Mouse (Mus musculus) C2C12 (cell line): ENCODE results near the gene Xab2. TPM values are rescaled to one million over a fixed set of nuclear protein-coding genes. Genes with fewer than 3 reads are reported as not detected.

Experiments
- H3K27me3 ChIP-seq: one replicate; pipeline ENCODE4 v1.6.1; 2011; ENCODE audit not compliant: control insufficient read depth, insufficient read depth, insufficient read length
- H3K36me3 ChIP-seq: one replicate; pipeline ENCODE4 v1.6.1; 2011; ENCODE audit not compliant: control insufficient read depth, insufficient read depth
- H3K4me3 ChIP-seq: one replicate; pipeline ENCODE4 v1.5.1; 2011; ENCODE audit warnings: mild to moderate bottlenecking, control low read depth; ENCODE audit not compliant: poor library complexity, insufficient read depth, severe bottlenecking
- H3K79me2 ChIP-seq: one replicate; pipeline ENCODE4 v1.6.1; 2011; ENCODE audit not compliant: control insufficient read depth, insufficient read depth
- H3K79me3 ChIP-seq: one replicate; pipeline ENCODE4 v1.6.1; 2011; ENCODE audit warnings: low read depth, control low read depth
- H3ac ChIP-seq: one replicate; pipeline ENCODE3; 2011; ENCODE audit warnings: low read depth; ENCODE audit not compliant: control insufficient read depth, insufficient read length
- CEBPB ChIP-seq: IDR thresholded peaks from one replicate; pipeline ENCODE4 v1.6.1; 2011; ENCODE audit warnings: low read depth, mild to moderate bottlenecking, control low read depth, moderate library complexity
- CTCF ChIP-seq: IDR thresholded peaks from one replicate; pipeline ENCODE4 v1.5.1; 2011; ENCODE audit not compliant: control insufficient read depth, insufficient read depth, insufficient read length
- FOSL1 ChIP-seq: IDR thresholded peaks from one replicate; pipeline ENCODE4 v1.8.0; 2011; ENCODE audit warnings: mild to moderate bottlenecking, low read length; ENCODE audit not compliant: poor library complexity, insufficient read depth, severe bottlenecking
- MAX ChIP-seq: IDR thresholded peaks from one replicate; pipeline ENCODE4 v1.6.1; 2011; ENCODE audit warnings: mild to moderate bottlenecking, control low read depth
- MYOD1 ChIP-seq: IDR thresholded peaks from one replicate; pipeline ENCODE4 v1.6.1; 2011; ENCODE audit warnings: low read depth; ENCODE audit not compliant: control insufficient read depth, insufficient read length
- MYOG ChIP-seq: IDR thresholded peaks from one replicate; pipeline ENCODE4 v1.6.1; 2011; ENCODE audit not compliant: control insufficient read depth, insufficient read length; ENCODE audit errors: extremely low read depth
- USF1 ChIP-seq: IDR thresholded peaks from one replicate; pipeline ENCODE4 v1.6.1; 2011; ENCODE audit warnings: low read depth, mild to moderate bottlenecking, control low read depth, moderate library complexity
- polyA plus RNA-seq: library from polyadenylated mRNA; unstranded; fragments of >200 nt; fragmentation: generic; extraction: Trizol; gene quantifications from one replicate; pipeline ENCODE4 v1.2.1, GENCODE M21; 2012; ENCODE audit warnings: missing spikeins

Xab2 gene
- polyA plus RNA-seq, 1 experiment: 38.2 TPM

DNA sequence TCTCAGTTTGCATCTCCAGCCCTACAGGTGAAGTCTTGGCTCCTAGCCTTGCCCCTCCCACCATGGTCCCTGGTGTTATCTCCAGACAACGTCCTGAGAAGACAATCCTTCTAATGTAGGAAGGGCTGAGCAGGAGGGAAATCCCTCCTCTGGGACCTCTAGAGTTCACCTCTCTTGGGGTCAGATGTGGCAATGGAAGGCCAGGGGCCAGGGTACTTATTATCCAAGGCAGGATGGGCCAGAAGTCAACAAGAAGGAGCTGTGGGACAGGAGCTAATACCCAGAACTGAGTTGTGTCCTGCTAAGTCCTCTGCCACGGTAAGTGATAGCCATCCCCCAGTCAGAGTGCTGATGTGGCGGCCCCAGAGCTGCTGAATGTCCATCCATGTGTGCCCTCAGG, 34.4 kb upstream of the Xab2 start, which contains the start of gene Retn:
Gene Retn (plus strand): TSS at position 245 of the 400 bp plus-strand sequence.
- Histone ChIP-seq H3K36me3 (no peaks in the 10 kb centered on the region), H3K27me3 (peaks cover 32% of the 10 kb centered on the region), H3ac (no peak within 1 kb of the TSS), H3K79me3 (no peaks in the 10 kb centered on the region), H3K4me3 (no peak within 1 kb of the TSS), H3K79me2 (no peaks in the 10 kb centered on the region)
- TF ChIP-seq CTCF: no peak
- no peak for TF ChIP-seq MYOG
- no peak for TF ChIP-seq FOSL1
- no peak for TF ChIP-seq USF1
- TF ChIP-seq MAX: no peak
- no peak for TF ChIP-seq MYOD1
- TF ChIP-seq CEBPB: no peak

DNA sequence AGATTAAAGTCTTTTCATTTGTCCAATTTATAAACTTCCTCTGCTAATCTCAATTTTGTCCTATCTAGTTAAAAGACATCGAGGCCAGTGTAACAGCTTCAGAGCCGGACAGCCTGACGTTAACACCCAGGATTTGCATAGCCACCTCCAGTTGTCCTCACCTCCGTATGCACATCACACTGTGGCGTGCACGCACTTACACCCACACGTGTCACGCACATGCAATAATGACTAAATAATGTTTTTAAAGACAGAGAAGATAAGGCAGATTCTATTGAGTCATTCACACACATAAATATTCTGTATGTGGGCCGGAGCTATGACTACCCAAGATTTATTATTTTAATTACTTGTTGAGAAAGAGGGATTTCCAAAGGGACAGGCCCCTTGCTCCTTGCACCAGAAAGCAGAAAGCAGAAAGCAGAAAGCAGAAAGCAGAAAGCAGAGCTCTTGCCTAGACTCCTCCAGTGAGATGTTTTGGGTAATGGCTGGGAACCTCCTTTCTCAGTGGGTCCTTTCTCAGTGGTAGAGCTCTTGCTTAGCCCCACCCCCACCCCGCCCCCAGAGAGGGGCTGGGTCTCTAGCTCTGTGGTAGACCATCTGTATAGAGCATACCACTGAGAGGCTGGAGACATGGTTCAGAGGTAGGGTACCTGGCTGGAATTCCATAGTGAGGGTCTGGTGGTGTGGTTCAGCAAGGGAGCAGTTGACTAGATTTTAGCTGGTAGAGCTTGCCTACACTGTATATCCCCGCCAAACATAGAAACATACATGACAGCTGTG, 33.8 kb upstream of the Xab2 start:
- H3K79me3 ChIP-seq: no peaks in the 10 kb centered on the region
- H3ac ChIP-seq: no peak overlapping the region
- H3K27me3 ChIP-seq: peaks cover 37% of the 10 kb centered on the region
- no peaks in the 10 kb centered on the region for H3K79me2 ChIP-seq
- H3K36me3 ChIP-seq: no peaks in the 10 kb centered on the region
- no peak overlapping the region for H3K4me3 ChIP-seq
- TF ChIP-seq CTCF (no peak), USF1 (no peak), MYOG (no peak), CEBPB (no peak), MAX (no peak), FOSL1 (no peak), MYOD1 (no peak)

DNA sequence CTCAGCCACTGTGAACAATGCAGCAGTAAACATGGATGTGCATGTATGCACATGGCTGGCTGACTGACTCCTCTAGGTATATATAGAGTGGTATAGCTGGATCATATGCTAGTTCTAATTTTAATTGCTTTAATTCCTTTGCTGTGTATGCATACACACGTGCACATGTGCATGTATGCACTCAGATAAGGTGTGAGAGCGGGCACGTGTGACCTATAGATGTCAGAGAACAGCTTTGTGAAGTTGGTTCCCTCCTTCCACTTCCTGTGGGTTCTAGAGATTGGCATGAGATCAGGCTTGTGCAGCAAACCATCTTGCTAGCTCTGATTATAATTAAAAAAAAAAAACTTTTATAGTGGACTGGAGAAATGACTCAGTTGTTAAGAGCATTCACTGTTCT, 31.7 kb upstream of the Xab2 start:
- no peaks in the 10 kb centered on the region for H3K79me3 ChIP-seq
- H3K36me3 ChIP-seq: no peaks in the 10 kb centered on the region
- no peak overlapping the region for H3K4me3 ChIP-seq
- TF ChIP-seq MAX: no peak
- TF ChIP-seq USF1: no peak
- TF ChIP-seq FOSL1: no peak
- no peak for TF ChIP-seq CTCF
- TF ChIP-seq MYOD1: no peak
- no peak for TF ChIP-seq CEBPB
- no peak for TF ChIP-seq MYOG
- H3ac ChIP-seq: no peak overlapping the region
- H3K27me3 ChIP-seq: peaks cover 41% of the 10 kb centered on the region
- H3K79me2 ChIP-seq: no peaks in the 10 kb centered on the region

DNA sequence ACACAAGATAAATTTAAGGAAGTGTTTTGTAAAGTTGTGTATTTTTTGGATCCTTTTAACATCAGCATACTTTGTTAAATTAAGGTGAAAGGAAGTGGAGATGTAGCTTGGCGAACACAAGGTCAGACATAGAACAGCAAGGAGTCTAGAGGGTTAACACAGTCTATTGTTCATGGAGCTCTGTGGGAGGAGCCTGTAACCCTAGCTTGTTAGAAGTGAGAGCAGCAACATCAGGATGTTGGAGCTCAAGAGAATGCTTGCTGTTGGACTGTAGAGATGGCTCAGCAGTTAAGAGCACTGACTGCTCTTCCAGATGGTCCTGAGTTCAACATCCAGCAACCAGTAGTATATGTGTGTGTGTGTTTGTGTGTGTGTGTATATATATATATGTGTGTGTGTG, 27.9 kb upstream of the Xab2 start:
- no peak for TF ChIP-seq CTCF
- no peak for TF ChIP-seq MAX
- TF ChIP-seq FOSL1: no peak
- TF ChIP-seq CEBPB: no peak
- TF ChIP-seq MYOG: no peak
- TF ChIP-seq USF1: no peak
- no peak for TF ChIP-seq MYOD1
- H3ac ChIP-seq: no peak overlapping the region
- no peak overlapping the region for H3K4me3 ChIP-seq

GRCm38 (mm10) chr8:3648268-3648667, 27.2 kb upstream of the Xab2 start:
- Histone ChIP-seq H3K4me3 (no peak overlapping the region), H3ac (no peak overlapping the region), H3K79me3 (no peaks in the 10 kb centered on the region), H3K36me3 (no peaks in the 10 kb centered on the region), H3K79me2 (no peaks in the 10 kb centered on the region), H3K27me3 (peaks cover 22% of the 10 kb centered on the region)
- TF ChIP-seq USF1 (no peak), FOSL1 (no peak), MYOD1 (no peak), CTCF (no peak), CEBPB (no peak), MAX (no peak), MYOG (no peak)

More for the DNA sequence above, 27.9 kb upstream of the Xab2 start:
- Histone ChIP-seq H3K79me3 (no peaks in the 10 kb centered on the region), H3K27me3 (peaks cover 22% of the 10 kb centered on the region), H3K36me3 (no peaks in the 10 kb centered on the region), H3K79me2 (no peaks in the 10 kb centered on the region)

- no peak overlapping the region for H3K4me3 ChIP-seq
- no peak for TF ChIP-seq USF1
- no peak for TF ChIP-seq MYOD1
- no peak for TF ChIP-seq CTCF
- no peak for TF ChIP-seq FOSL1
- TF ChIP-seq CEBPB: no peak
- TF ChIP-seq MYOG: no peak
- TF ChIP-seq MAX: no peak
- H3K27me3 ChIP-seq: peaks cover 22% of the 10 kb centered on the region
- H3K79me2 ChIP-seq: no peaks in the 10 kb centered on the region
- no peak overlapping the region for H3ac ChIP-seq
- no peaks in the 10 kb centered on the region for H3K79me3 ChIP-seq
- H3K36me3 ChIP-seq: no peaks in the 10 kb centered on the region
Observed at GRCm38 (mm10) chr8:3647561-3647960, 26.4 kb upstream of the Xab2 start.
